Mouse (Mus musculus) intestine, embryonic 14.5 days (tissue): ENCODE results near the gene Apopt1. TPM values are rescaled to one million over a fixed set of nuclear protein-coding genes. Genes with fewer than 3 reads are reported as not detected.

Experiments used
- ATAC-seq: fragments of 200-750 bp; cut with Nextera tagmentation; replicated peaks from 2 replicates; pipeline ENCODE4 v1.8.0; 2017; ENCODE audit warnings: low read depth, moderate number of reproducible peaks, moderate TSS enrichment, moderate library complexity; ENCODE audit not compliant: low FRiP score, low TSS enrichment
- DNase-seq: peaks from one replicate; pipeline ENCODE4 v3.0.0-alpha.2; 2018; ENCODE audit warnings: low spot score
- H3K27ac ChIP-seq: fragments of 300-500 bp; sonication (generic); 2 replicates; pipeline ENCODE4 v1.5.1; 2014; ENCODE audit warnings: low read depth, mild to moderate bottlenecking, control low read depth
- H3K27me3 ChIP-seq: fragments of 300-500 bp; sonication (generic); replicated peaks from 2 replicates; pipeline ENCODE4 v1.6.1; 2014; ENCODE audit warnings: low read length, control low read depth; ENCODE audit not compliant: control insufficient read depth, insufficient read depth
- H3K36me3 ChIP-seq: fragments of 300-500 bp; sonication (generic); 2 replicates; pipeline ENCODE4 v1.6.1; 2014; ENCODE audit warnings: low read length, control low read depth; ENCODE audit not compliant: control insufficient read depth, insufficient read depth
- H3K4me1 ChIP-seq: fragments of 300-500 bp; sonication (generic); replicated peaks from 2 replicates; pipeline ENCODE4 v1.6.1; 2014; ENCODE audit warnings: low read length, control low read depth, mixed read lengths; ENCODE audit not compliant: control insufficient read depth, insufficient read depth
- H3K4me2 ChIP-seq: fragments of 300-500 bp; sonication (generic); 2 replicates; pipeline ENCODE4 v1.6.1; 2014; ENCODE audit warnings: low read length
- H3K4me3 ChIP-seq: fragments of 300-500 bp; sonication (generic); 2 replicates; pipeline ENCODE4 v1.5.1; 2014; ENCODE audit warnings: low read depth, low read length, control low read depth, mixed read lengths
- H3K9ac ChIP-seq: fragments of 300-500 bp; sonication (generic); 2 replicates; pipeline ENCODE4 v1.6.1; 2014; ENCODE audit warnings: mild to moderate bottlenecking, low read length
- H3K9me3 ChIP-seq: fragments of 300-500 bp; sonication (generic); 2 replicates; pipeline ENCODE4 v1.6.1; 2016; ENCODE audit warnings: low read length, control low read depth; ENCODE audit not compliant: control insufficient read depth
- WGBS: fragments of 180-500 bp; shearing (Covaris S2); extraction: QIAGEN DNeasy Blood & Tissue Kit; methylation state at CpG from one replicate; pipeline ENCODE4 v1.1.7; 2014; 5-methylcytosine and 5-hydroxymethylcytosine counted together
- polyA plus RNA-seq: library from polyadenylated mRNA; unstranded; fragments of >200 nt; fragmentation: Nextera tagmentation; extraction: Ambion mirVana; gene quantifications from 2 replicates; pipeline ENCODE4 v1.2.1, GENCODE M21; 2014

Apopt1 gene
- polyA plus RNA-seq, 1 experiment from 2014 or later = 58.2 TPM

GRCm38 (mm10) chr12:111752491-111752890 lies 39.4 kb downstream of the Apopt1 start:
- 85% methylated on average over 6 of the region's 6 CpGs for WGBS
- Histone ChIP-seq H3K36me3 (no peaks in the 10 kb centered on the region), H3K4me1 (no peaks in the 10 kb centered on the region), H3K4me3 (no peak overlapping the region), H3K4me2 (no peak overlapping the region), H3K9me3 (no peaks in the 10 kb centered on the region), H3K27ac (no peak overlapping the region), H3K27me3 (no peaks in the 10 kb centered on the region), H3K9ac (no peak overlapping the region)
- ATAC-seq = no peak
- no peak for DNase-seq

GRCm38 (mm10) chr12:111753347-111753746 lies 40.3 kb downstream of the Apopt1 start:
- ATAC-seq (no peak), DNase-seq (no peak)
- Histone ChIP-seq H3K4me1 (peaks cover 4% of the 10 kb centered on the region; the same call in 1 of the 2 replicates), H3K9me3 (no peaks in the 10 kb centered on the region), H3K27ac (no peak overlapping the region), H3K36me3 (no peaks in the 10 kb centered on the region), H3K27me3 (no peaks in the 10 kb centered on the region), H3K4me3 (no peak overlapping the region), H3K4me2 (no peak overlapping the region), H3K9ac (no peak overlapping the region)
- 66% methylated on average over 9 of the region's 9 CpGs for whole genome bisulfite sequencing

GRCm38 (mm10) chr12:111754710-111755109 lies 41.6 kb downstream of the Apopt1 start:
- no peak for ATAC-seq
- Histone ChIP-seq H3K4me3 (no peak overlapping the region), H3K9ac (no peak overlapping the region), H3K9me3 (no peaks in the 10 kb centered on the region), H3K36me3 (no peaks in the 10 kb centered on the region), H3K27ac (no peak overlapping the region), H3K4me2 (no peak overlapping the region), H3K4me1 (peaks cover 5% of the 10 kb centered on the region), H3K27me3 (no peaks in the 10 kb centered on the region)
- no peak for DNase-seq

- no peaks in the 10 kb centered on the region for H3K36me3 ChIP-seq
- no peak overlapping the region for H3K9ac ChIP-seq
- H3K9me3 ChIP-seq = no peaks in the 10 kb centered on the region
- 56% methylated on average over 2 of the region's 2 CpGs for WGBS
- H3K4me3 ChIP-seq = no peak overlapping the region
- H3K27ac ChIP-seq = no peak overlapping the region
- no peak overlapping the region for H3K4me2 ChIP-seq
- no peaks in the 10 kb centered on the region for H3K27me3 ChIP-seq
- DNase-seq (no peak), ATAC-seq (no peak)
- peaks cover 10% of the 10 kb centered on the region for H3K4me1 ChIP-seq
Measured at GRCm38 (mm10) chr12:111755231-111755630, 42.2 kb downstream of the Apopt1 start.

- H3K27me3 ChIP-seq = no peaks in the 10 kb centered on the region
- H3K27ac ChIP-seq = no peak overlapping the region
- H3K9me3 ChIP-seq = no peaks in the 10 kb centered on the region
- H3K4me2 ChIP-seq = no peak overlapping the region
- no peak overlapping the region for H3K4me3 ChIP-seq
- peaks cover 19% of the 10 kb centered on the region for H3K4me1 ChIP-seq
- ATAC-seq (no peak), DNase-seq (no peak)
- WGBS = 52% methylated on average over 4 of the region's 4 CpGs
- no peak overlapping the region for H3K9ac ChIP-seq
- no peaks in the 10 kb centered on the region for H3K36me3 ChIP-seq
Measured at GRCm38 (mm10) chr12:111756082-111756697, 43.1 kb downstream of the Apopt1 start.

- H3K4me2 ChIP-seq = no peak overlapping the region
- ATAC-seq = no peak
- 28% methylated on average over 5 of the region's 5 CpGs for WGBS
Measured at GRCm38 (mm10) chr12:111756698-111757082, 43.6 kb downstream of the Apopt1 start.

GRCm38 (mm10) chr12:111757561-111758325 lies 44.7 kb downstream of the Apopt1 start:
- Histone ChIP-seq H3K27ac (no peak overlapping the region), H3K4me3 (peak overlapping the region; percentile 83), H3K27me3 (no peaks in the 10 kb centered on the region), H3K9me3 (no peaks in the 10 kb centered on the region), H3K9ac (peak overlapping the region; percentile 91), H3K4me1 (peaks cover 20% of the 10 kb centered on the region), H3K36me3 (peaks cover 6% of the 10 kb centered on the region; the same call in 1 of the 2 replicates), H3K4me2 (peak overlapping the region; percentile 65)
- DNase-seq = no peak
- ATAC-seq = no peak
- WGBS = 54% methylated on average over 10 of the region's 10 CpGs

More at GRCm38 (mm10) chr12:111756698-111757082, 43.6 kb downstream of the Apopt1 start:
- no peak overlapping the region for H3K4me3 ChIP-seq
- no peaks in the 10 kb centered on the region for H3K36me3 ChIP-seq
- no peak for DNase-seq
- no peak overlapping the region for H3K9ac ChIP-seq
- no peaks in the 10 kb centered on the region for H3K27me3 ChIP-seq
- no peak overlapping the region for H3K27ac ChIP-seq
- peaks cover 20% of the 10 kb centered on the region for H3K4me1 ChIP-seq
- H3K9me3 ChIP-seq = no peaks in the 10 kb centered on the region

GRCm38 (mm10) chr12:111758381-111759175 lies 45.5 kb downstream of the Apopt1 start, which contains the start of gene Klc1:
Gene Klc1 (plus strand): TSS chr12:111758849.
- under 1% methylated on average over 68 of the region's 85 CpGs for WGBS

More at GRCm38 (mm10) chr12:111758381-111759175, 45.5 kb downstream of the Apopt1 start, which contains the start of gene Klc1:
- Histone ChIP-seq H3K27ac (peak within 1 kb of the TSS; percentile 72), H3K9me3 (no peaks in the 10 kb centered on the region), H3K4me3 (peak within 1 kb of the TSS; percentile 83), H3K4me1 (peaks cover 20% of the 10 kb centered on the region), H3K36me3 (peaks cover 12% of the 10 kb centered on the region; the same call in 1 of the 2 replicates), H3K9ac (peak within 1 kb of the TSS; percentile 91), H3K27me3 (no peaks in the 10 kb centered on the region), H3K4me2 (peak within 1 kb of the TSS; percentile 65)
- DNase-seq (peak; percentile 86), ATAC-seq (peak; percentile 69)
